Mouse (Mus musculus) midbrain, embryonic 11.5 days (tissue): ENCODE data around the gene Ptprf. TPM values are rescaled to one million over a fixed set of nuclear protein-coding genes. Genes with fewer than 3 reads are reported as not detected.

Source experiments
- ATAC-seq: fragments of 200-750 bp; cut with Nextera tagmentation; 2 replicates; pipeline ENCODE4 v1.8.0; 2017; ENCODE audit warnings: moderate TSS enrichment, moderate library complexity; ENCODE audit not compliant: low FRiP score
- DNase-seq: peaks from one replicate; pipeline ENCODE4 v3.0.0; 2015; ENCODE audit warnings: low spot score; ENCODE audit errors: missing footprints
- H3K27ac ChIP-seq: fragments of 300-500 bp; sonication (generic); 2 replicates; pipeline ENCODE4 v1.5.1; 2014; ENCODE audit warnings: low read depth, low read length
- H3K27me3 ChIP-seq: fragments of 300-500 bp; sonication (generic); 2 replicates; pipeline ENCODE4 v1.6.1; 2014; ENCODE audit warnings: mild to moderate bottlenecking, low read length, moderate library complexity, mixed read lengths; ENCODE audit not compliant: control insufficient read depth, insufficient read depth
- H3K36me3 ChIP-seq: fragments of 300-500 bp; sonication (generic); 2 replicates; pipeline ENCODE4 v1.6.1; 2014; ENCODE audit warnings: mild to moderate bottlenecking, low read length, moderate library complexity, mixed read lengths; ENCODE audit not compliant: control insufficient read depth, insufficient read depth
- H3K4me1 ChIP-seq: fragments of 300-500 bp; sonication (generic); 2 replicates; pipeline ENCODE4 v1.6.1; 2014; ENCODE audit warnings: low read length; ENCODE audit not compliant: control insufficient read depth, insufficient read depth
- H3K4me2 ChIP-seq: fragments of 300-500 bp; sonication (generic); 2 replicates; pipeline ENCODE4 v1.6.1; 2014; ENCODE audit warnings: mild to moderate bottlenecking, moderate library complexity
- H3K4me3 ChIP-seq: fragments of 300-500 bp; sonication (generic); 2 replicates; pipeline ENCODE4 v1.5.1; 2014; ENCODE audit warnings: low read depth, low read length
- H3K9ac ChIP-seq: fragments of 300-500 bp; sonication (generic); 2 replicates; pipeline ENCODE4 v1.6.1; 2014; ENCODE audit warnings: low read length
- H3K9me3 ChIP-seq: fragments of 300-500 bp; sonication (generic); 2 replicates; pipeline ENCODE4 v1.6.1; 2016; ENCODE audit warnings: low read length; ENCODE audit not compliant: control insufficient read depth
- WGBS: fragments of 180-500 bp; shearing (Covaris S2); extraction: QIAGEN DNeasy Blood & Tissue Kit; methylation state at CpG from one replicate; pipeline ENCODE4 v1.1.7; 2014; 5-methylcytosine and 5-hydroxymethylcytosine counted together
- polyA plus RNA-seq: library from polyadenylated mRNA; unstranded; fragments of >200 nt; fragmentation: Nextera tagmentation; extraction: Ambion mirVana; gene quantifications from 2 replicates; pipeline ENCODE4 v1.2.1, GENCODE M21; 2014

Ptprf gene
- polyA plus RNA-seq, 1 experiment from 2014 or later = 63.5 TPM

DNA sequence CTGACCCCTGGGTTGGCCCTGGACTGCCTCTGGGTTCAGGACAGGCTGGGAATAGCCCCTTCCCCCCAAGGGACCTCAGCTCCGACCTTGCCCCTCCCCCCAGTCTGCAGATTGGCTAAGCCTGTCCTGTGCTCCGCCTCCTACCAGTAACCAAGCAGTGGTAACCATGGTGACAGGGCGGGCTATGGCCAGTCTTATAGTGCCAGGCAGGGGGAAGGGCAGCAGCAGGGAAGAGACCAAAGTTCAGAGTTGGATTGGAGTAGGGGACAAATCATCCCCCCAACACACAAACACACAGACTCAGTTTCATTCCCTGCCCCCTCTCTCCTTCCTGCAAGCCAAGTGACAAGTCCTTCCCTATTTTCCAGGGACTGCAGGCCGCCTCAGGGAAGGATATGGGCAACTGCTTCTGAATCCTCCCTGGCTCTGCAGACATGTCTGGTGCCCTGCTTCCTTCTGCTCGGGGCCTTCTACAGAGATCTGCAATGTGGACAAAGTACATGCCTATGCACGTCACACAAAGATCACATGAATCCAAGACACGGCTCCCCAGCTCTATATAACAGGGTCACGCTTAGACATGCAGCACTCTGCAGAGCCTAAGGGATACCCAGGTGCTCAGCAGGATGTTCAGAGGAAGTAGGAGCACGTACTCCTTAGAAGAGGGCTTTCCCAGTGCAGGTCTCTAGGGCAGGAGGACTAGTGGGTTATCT, 14.5 kb downstream of the Ptprf start:
- Histone ChIP-seq H3K9ac (peak overlapping the region; percentile 51), H3K4me2 (peak overlapping the region; percentile 27), H3K27ac (peak overlapping the region; percentile 98), H3K27me3 (no peaks in the 10 kb centered on the region), H3K36me3 (peaks cover 2% of the 10 kb centered on the region; the same call in 1 of the 2 replicates), H3K9me3 (no peaks in the 10 kb centered on the region), H3K4me1 (peaks cover 73% of the 10 kb centered on the region), H3K4me3 (no peak overlapping the region)
- peak; percentile 99 for DNase-seq
- ATAC-seq = peak; percentile 97
- 12% methylated on average over 9 of the region's 9 CpGs for WGBS

GRCm38 (mm10) chr4:118275601-118276519, 15.3 kb downstream of the Ptprf start:
- Histone ChIP-seq H3K9me3 (no peaks in the 10 kb centered on the region), H3K27me3 (no peaks in the 10 kb centered on the region), H3K27ac (peak overlapping the region; percentile 98), H3K4me1 (peaks cover 73% of the 10 kb centered on the region), H3K9ac (peak overlapping the region; percentile 49), H3K36me3 (peaks cover 5% of the 10 kb centered on the region), H3K4me2 (peak overlapping the region; percentile 27), H3K4me3 (no peak overlapping the region)
- ATAC-seq = peak; percentile 86
- DNase-seq = peak; percentile 96
- WGBS = 55% methylated on average over 6 of the region's 6 CpGs

GRCm38 (mm10) chr4:118274521-118274920, 16.7 kb downstream of the Ptprf start:
- Histone ChIP-seq H3K9ac (peak overlapping the region; percentile 49), H3K27ac (peak overlapping the region; percentile 98), H3K4me2 (no peak overlapping the region), H3K36me3 (peaks cover 8% of the 10 kb centered on the region), H3K27me3 (no peaks in the 10 kb centered on the region), H3K4me1 (peaks cover 63% of the 10 kb centered on the region), H3K4me3 (no peak overlapping the region), H3K9me3 (no peaks in the 10 kb centered on the region)
- DNase-seq (no peak), ATAC-seq (no peak)
- 20% methylated on average over 7 of the region's 7 CpGs for WGBS

DNA sequence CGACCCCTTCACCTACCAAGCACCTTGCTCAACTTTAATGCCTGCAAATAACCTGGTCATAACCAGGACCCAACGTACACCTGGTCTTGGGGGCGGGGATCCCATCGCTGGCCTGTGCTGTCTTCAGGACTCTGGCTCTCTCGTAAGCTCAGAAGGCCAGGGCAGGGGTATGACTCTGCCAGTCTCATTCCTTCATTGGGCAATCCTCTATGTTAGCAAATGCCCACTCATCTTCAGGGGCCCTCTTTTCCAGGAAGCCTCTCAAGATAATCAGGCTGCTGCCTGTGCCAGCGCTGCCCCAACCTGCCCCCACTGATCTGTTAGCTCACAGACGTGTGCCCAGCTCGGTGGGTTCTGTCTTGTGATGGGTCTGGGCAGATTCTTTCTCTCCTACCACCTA, 17.2 kb downstream of the Ptprf start:
- H3K4me3 ChIP-seq = no peak overlapping the region
- H3K4me2 ChIP-seq = no peak overlapping the region
- H3K9ac ChIP-seq = peak overlapping the region; percentile 49
- peak overlapping the region; percentile 98 for H3K27ac ChIP-seq
- H3K4me1 ChIP-seq = peaks cover 61% of the 10 kb centered on the region
- WGBS = 71% methylated on average over 8 of the region's 8 CpGs
- H3K27me3 ChIP-seq = no peaks in the 10 kb centered on the region
- H3K36me3 ChIP-seq = peaks cover 11% of the 10 kb centered on the region
- no peak for ATAC-seq
- H3K9me3 ChIP-seq = no peaks in the 10 kb centered on the region
- no peak for DNase-seq

DNA sequence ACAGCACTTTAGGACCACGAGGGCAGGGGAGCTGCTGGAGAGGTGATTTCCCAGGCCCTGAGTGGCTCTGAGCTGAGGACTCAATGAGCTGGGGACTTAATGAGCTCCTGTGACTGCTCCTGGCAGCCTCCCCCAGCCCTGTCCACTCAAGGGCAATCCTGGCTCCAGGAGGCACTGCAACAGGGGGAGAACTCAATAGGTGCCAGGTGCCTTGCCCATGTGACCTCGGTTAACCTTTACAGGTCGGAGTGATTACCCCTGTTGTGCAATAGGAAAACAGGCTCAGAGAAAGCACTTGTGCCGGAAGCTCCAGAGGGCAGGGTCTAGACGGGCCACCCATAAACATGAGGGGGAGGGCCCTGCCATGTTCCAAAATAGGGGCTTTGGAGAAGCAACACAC, 17.7 kb downstream of the Ptprf start:
- Histone ChIP-seq H3K27me3 (no peaks in the 10 kb centered on the region), H3K36me3 (peaks cover 15% of the 10 kb centered on the region), H3K4me3 (no peak overlapping the region), H3K9ac (no peak overlapping the region), H3K4me1 (peaks cover 60% of the 10 kb centered on the region), H3K4me2 (no peak overlapping the region), H3K9me3 (no peaks in the 10 kb centered on the region), H3K27ac (peak overlapping the region; percentile 98; the same call in 1 of the 2 replicates)
- DNase-seq (peak; percentile 79), ATAC-seq (no peak)
- 43% methylated on average over 5 of the region's 5 CpGs for WGBS

DNA sequence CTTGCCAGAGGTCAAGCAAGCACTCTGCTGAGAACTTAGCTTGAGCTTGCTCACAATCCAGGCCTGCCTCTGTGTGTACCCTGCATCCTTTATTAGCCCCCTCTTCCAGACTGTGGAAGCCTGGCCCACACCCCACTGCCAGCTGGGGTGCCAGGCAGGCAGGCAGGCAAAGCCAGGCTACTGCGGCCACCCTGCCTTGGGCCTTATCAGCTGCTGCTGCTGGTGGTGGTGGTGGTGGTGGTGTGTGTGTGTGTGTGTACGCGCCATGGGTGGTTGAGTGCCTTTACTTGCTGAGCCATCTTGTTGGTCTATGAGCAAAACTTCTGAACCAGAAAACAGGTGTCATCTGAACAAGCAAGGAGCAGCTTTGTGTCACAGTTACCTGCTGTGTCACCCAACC, 18.3 kb downstream of the Ptprf start:
- WGBS = 98% methylated on average over 3 of the region's 3 CpGs

GRCm38 (mm10) chr4:118272258-118272657, 18.9 kb downstream of the Ptprf start:
- no peaks in the 10 kb centered on the region for H3K9me3 ChIP-seq
- 46% methylated on average over 5 of the region's 5 CpGs for WGBS
- peaks cover 47% of the 10 kb centered on the region for H3K4me1 ChIP-seq
- peaks cover 15% of the 10 kb centered on the region for H3K36me3 ChIP-seq
- ATAC-seq = no peak
- H3K4me3 ChIP-seq = no peak overlapping the region
- H3K27me3 ChIP-seq = no peaks in the 10 kb centered on the region
- DNase-seq = no peak
- no peak overlapping the region for H3K9ac ChIP-seq
- H3K4me2 ChIP-seq = no peak overlapping the region
- H3K27ac ChIP-seq = no peak overlapping the region

More for the DNA sequence above, 18.3 kb downstream of the Ptprf start:
- H3K36me3 ChIP-seq = peaks cover 15% of the 10 kb centered on the region
- no peak overlapping the region for H3K4me2 ChIP-seq
- H3K27me3 ChIP-seq = no peaks in the 10 kb centered on the region
- no peaks in the 10 kb centered on the region for H3K9me3 ChIP-seq
- DNase-seq = no peak
- H3K4me1 ChIP-seq = peaks cover 53% of the 10 kb centered on the region
- no peak overlapping the region for H3K4me3 ChIP-seq
- no peak for ATAC-seq
- no peak overlapping the region for H3K9ac ChIP-seq
- no peak overlapping the region for H3K27ac ChIP-seq

DNA sequence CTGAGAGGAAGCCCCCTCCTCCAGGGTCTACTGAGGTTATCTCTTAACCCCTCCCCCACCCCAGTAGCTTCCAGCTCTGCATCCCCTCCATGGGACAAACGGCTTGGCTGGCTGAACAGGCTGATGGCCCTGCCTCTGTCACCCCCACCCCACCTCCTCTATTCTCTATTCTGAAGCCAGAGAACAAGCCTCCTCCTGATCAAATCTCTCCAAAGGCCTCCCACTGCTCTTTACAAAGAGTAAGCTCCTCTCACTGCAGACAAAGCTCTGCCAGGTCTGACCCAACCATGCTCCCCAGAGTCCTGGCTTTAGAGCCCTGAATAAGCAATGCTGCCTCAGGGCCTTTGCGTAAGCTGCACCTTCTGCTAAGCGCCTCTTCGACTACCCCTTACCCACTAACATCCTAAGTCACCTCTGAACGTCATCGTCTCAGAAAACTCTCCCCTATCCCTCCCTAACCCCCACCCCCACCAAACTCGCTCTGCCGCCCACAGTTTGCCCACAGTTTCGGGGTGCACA, 19.6 kb downstream of the Ptprf start:
- Histone ChIP-seq H3K9me3 (no peaks in the 10 kb centered on the region), H3K4me3 (no peak overlapping the region), H3K4me1 (peaks cover 41% of the 10 kb centered on the region), H3K4me2 (no peak overlapping the region), H3K27me3 (no peaks in the 10 kb centered on the region), H3K9ac (no peak overlapping the region), H3K27ac (no peak overlapping the region), H3K36me3 (peaks cover 15% of the 10 kb centered on the region)
- WGBS = 58% methylated on average over 9 of the region's 9 CpGs
- no peak for ATAC-seq
- peak; percentile 80 for DNase-seq

- DNase-seq = peak; percentile 81
- no peak overlapping the region for H3K4me2 ChIP-seq
- H3K9ac ChIP-seq = no peak overlapping the region
- ATAC-seq = no peak
- H3K27ac ChIP-seq = no peak overlapping the region
- 94% methylated on average over 3 of the region's 3 CpGs for WGBS
- H3K4me3 ChIP-seq = no peak overlapping the region
- H3K36me3 ChIP-seq = peaks cover 15% of the 10 kb centered on the region
- H3K27me3 ChIP-seq = no peaks in the 10 kb centered on the region
- H3K4me1 ChIP-seq = peaks cover 35% of the 10 kb centered on the region
- H3K9me3 ChIP-seq = no peaks in the 10 kb centered on the region
Measured at GRCm38 (mm10) chr4:118270706-118271105, 20.5 kb downstream of the Ptprf start.
